Mouse (Mus musculus): ENCODE data around the gene Pak1ip1. TPM values are rescaled to one million over a fixed set of nuclear protein-coding genes. Genes with fewer than 3 reads are reported as not detected.

Gene Pak1ip1
- polyA plus RNA-seq, 1 experiment from 2014 or later, result 45.8 TPM

DNA sequence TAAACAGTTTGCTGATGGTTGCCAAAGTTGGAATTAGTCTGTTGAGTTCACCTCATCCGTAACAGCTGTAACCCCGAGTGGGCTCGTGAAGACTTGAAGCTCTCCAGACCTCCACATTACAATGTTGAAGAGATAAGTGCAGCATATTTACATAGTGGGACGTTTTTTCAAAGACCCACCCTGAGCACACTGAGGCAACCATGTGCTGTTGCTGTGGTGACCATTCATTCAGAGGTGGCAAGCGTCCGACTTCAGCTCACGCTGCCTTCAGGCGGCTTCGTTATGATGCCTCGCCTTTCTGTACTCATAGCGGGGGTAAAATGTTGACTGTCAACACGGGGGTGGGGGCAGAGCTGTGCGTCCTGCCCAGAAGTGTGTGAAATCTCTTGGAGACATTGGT lies 21.3 kb downstream of the Pak1ip1 start:
- TF ChIP-seq EP300 (IDR thresholded peaks at IDR 0.05; ENCODE audit: low read depth), result no peak
- TF ChIP-seq CTCF (IDR thresholded peaks at IDR 0.05; ENCODE audit: low read depth), result no peak
- 89% methylated on average over 13 of the region's 13 CpGs for WGBS (ENCODE audit: insufficient replicate concordance)
- Histone ChIP-seq H3K4me2 (ENCODE audit: low read depth, low read length) (no peak overlapping the region), H3K9me3 (ENCODE audit: low read length) (no peaks in the 10 kb centered on the region), H3K4me1 (ENCODE audit: insufficient read depth) (peaks cover 27% of the 10 kb centered on the region), H3K27me3 (ENCODE audit: insufficient read depth, low read length) (no peaks in the 10 kb centered on the region), H3K9ac (replicated peaks) (no peak overlapping the region), H3K4me3 (ENCODE audit: low read depth, low read length) (no peak overlapping the region), H3K36me3 (replicated peaks; ENCODE audit: insufficient read depth, low read length) (peaks cover 53% of the 10 kb centered on the region), H3K27ac (ENCODE audit: low read depth) (no peak overlapping the region)
- DNase-seq, result no peak
- no peak for ATAC-seq

DNA sequence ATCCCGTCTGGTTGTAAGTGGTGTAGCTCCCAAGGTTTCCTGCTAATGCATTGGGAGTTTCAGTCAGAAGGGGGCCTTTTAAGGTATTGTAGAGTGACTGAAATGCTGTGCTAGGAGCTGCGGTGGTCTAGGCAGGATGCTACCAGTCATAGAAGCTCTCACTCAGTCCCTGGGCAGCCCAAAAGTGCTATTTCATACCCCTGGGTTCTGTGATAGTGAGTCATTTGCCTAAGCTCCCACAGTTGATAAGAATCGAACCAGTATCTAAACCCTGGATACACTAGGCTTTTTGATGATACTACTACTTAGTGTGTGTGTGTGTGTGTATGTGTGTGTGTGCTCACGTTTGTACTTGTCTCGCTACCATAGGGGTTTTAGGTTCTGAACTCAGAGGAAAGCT lies 29.3 kb downstream of the Pak1ip1 start:
- no peaks in the 10 kb centered on the region for H3K36me3 ChIP-seq (replicated peaks; ENCODE audit: insufficient read depth, low read length)

GRCm38 (mm10) chr13:41042511-41042910 lies 41.7 kb downstream of the Pak1ip1 start:
- no peaks in the 10 kb centered on the region for H3K36me3 ChIP-seq (replicated peaks; ENCODE audit: insufficient read depth, low read length)
- H3K9ac ChIP-seq (replicated peaks), result no peak overlapping the region
- H3K27ac ChIP-seq (ENCODE audit: low read depth), result no peak overlapping the region
- no peak overlapping the region for H3K4me3 ChIP-seq (ENCODE audit: low read depth, low read length)
- WGBS (ENCODE audit: insufficient replicate concordance), result 65% methylated on average over 4 of the region's 4 CpGs
- DNase-seq (no peak), ATAC-seq (no peak)
- H3K4me2 ChIP-seq (ENCODE audit: low read depth, low read length), result no peak overlapping the region
- 0 out of 2 replicates have a peak, but pooled peaks cover 2% of the 10 kb centered on the region for H3K27me3 ChIP-seq (ENCODE audit: insufficient read depth, low read length)
- H3K4me1 ChIP-seq (ENCODE audit: insufficient read depth), result no peaks in the 10 kb centered on the region
- H3K9me3 ChIP-seq (ENCODE audit: low read length), result no peaks in the 10 kb centered on the region
- TF ChIP-seq CTCF (IDR thresholded peaks at IDR 0.05; ENCODE audit: low read depth) (no peak), EP300 (IDR thresholded peaks at IDR 0.05; ENCODE audit: low read depth) (no peak)

More for the DNA sequence above, 29.3 kb downstream of the Pak1ip1 start:
- Histone ChIP-seq H3K27me3 (ENCODE audit: insufficient read depth, low read length) (no peaks in the 10 kb centered on the region), H3K27ac (ENCODE audit: low read depth) (no peak overlapping the region), H3K9ac (replicated peaks) (no peak overlapping the region), H3K4me1 (ENCODE audit: insufficient read depth) (peaks cover 8% of the 10 kb centered on the region; the same call in 1 of the 2 replicates), H3K9me3 (ENCODE audit: low read length) (no peaks in the 10 kb centered on the region), H3K4me2 (ENCODE audit: low read depth, low read length) (no peak overlapping the region), H3K4me3 (ENCODE audit: low read depth, low read length) (no peak overlapping the region)
- WGBS (ENCODE audit: insufficient replicate concordance), result 55% methylated on average over 5 of the region's 5 CpGs
- TF ChIP-seq EP300 (IDR thresholded peaks at IDR 0.05; ENCODE audit: low read depth), result no peak; the same call in 1 of the 2 replicates
- no peak for TF ChIP-seq CTCF (IDR thresholded peaks at IDR 0.05; ENCODE audit: low read depth)
- DNase-seq (no peak), ATAC-seq (peak; percentile 27; the same call in 1 of the 2 replicates)

DNA sequence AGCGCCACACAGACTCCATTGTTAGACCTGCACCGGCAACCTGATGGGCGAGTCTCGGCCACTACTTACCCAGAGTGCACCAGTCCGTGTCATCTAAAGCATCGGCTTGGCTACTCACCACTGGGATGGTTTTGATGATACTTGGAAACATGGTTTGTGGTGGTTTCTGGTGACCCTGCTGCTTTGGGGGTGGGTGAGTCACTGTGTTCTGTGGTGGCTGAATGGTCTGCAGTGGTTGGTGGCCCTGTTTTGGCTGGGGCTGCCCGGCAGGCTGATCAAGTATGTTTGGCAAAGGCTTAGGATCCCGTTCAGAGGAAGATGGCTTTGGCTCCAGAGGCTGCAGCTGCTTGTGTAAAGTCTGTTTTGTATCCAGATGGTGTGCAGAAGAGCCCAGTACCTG lies 45.1 kb downstream of the Pak1ip1 start:
- 86% methylated on average over 8 of the region's 8 CpGs for WGBS (ENCODE audit: insufficient replicate concordance)
- H3K4me2 ChIP-seq (ENCODE audit: low read depth, low read length), result no peak overlapping the region
- H3K9ac ChIP-seq (replicated peaks), result no peak overlapping the region
- H3K27me3 ChIP-seq (ENCODE audit: insufficient read depth, low read length), result 0 out of 2 replicates have a peak, but pooled peaks cover 2% of the 10 kb centered on the region
- DNase-seq (no peak), ATAC-seq (no peak)
- H3K4me1 ChIP-seq (ENCODE audit: insufficient read depth), result no peaks in the 10 kb centered on the region
- no peak for TF ChIP-seq CTCF (IDR thresholded peaks at IDR 0.05; ENCODE audit: low read depth)
- no peak overlapping the region for H3K4me3 ChIP-seq (ENCODE audit: low read depth, low read length)
- no peaks in the 10 kb centered on the region for H3K36me3 ChIP-seq (replicated peaks; ENCODE audit: insufficient read depth, low read length)
- H3K27ac ChIP-seq (ENCODE audit: low read depth), result no peak overlapping the region
- H3K9me3 ChIP-seq (ENCODE audit: low read length), result no peaks in the 10 kb centered on the region

DNA sequence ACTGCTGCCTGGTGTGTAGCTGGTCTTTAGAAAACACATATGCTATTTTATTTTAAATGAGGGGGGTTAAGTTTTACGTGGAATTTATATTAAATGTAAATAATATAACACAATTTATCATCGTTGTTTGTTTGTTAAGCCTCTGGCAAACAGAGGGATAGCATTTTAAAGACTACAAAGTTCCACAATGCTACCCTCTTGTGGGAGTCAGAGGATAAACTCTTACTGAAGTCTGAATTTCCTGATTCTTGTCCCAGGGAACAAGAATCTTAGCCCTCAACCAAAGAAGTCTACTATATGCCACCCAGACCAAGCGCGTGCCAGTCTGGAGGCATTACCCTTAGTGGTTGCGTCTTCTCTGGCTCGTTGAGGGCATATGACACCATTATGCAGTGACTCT lies 46.5 kb downstream of the Pak1ip1 start:
- DNase-seq (no peak), ATAC-seq (no peak)
- Histone ChIP-seq H3K27me3 (ENCODE audit: insufficient read depth, low read length) (0 out of 2 replicates have a peak, but pooled peaks cover 2% of the 10 kb centered on the region), H3K9ac (replicated peaks) (no peak overlapping the region), H3K36me3 (replicated peaks; ENCODE audit: insufficient read depth, low read length) (no peaks in the 10 kb centered on the region), H3K4me1 (ENCODE audit: insufficient read depth) (no peaks in the 10 kb centered on the region), H3K4me3 (ENCODE audit: low read depth, low read length) (no peak overlapping the region), H3K4me2 (ENCODE audit: low read depth, low read length) (no peak overlapping the region), H3K9me3 (ENCODE audit: low read length) (no peaks in the 10 kb centered on the region), H3K27ac (ENCODE audit: low read depth) (no peak overlapping the region)
- WGBS (ENCODE audit: insufficient replicate concordance), result 75% methylated on average over 6 of the region's 6 CpGs
- TF ChIP-seq EP300 (IDR thresholded peaks at IDR 0.05; ENCODE audit: low read depth) (no peak), CTCF (IDR thresholded peaks at IDR 0.05; ENCODE audit: low read depth) (no peak)

DNA sequence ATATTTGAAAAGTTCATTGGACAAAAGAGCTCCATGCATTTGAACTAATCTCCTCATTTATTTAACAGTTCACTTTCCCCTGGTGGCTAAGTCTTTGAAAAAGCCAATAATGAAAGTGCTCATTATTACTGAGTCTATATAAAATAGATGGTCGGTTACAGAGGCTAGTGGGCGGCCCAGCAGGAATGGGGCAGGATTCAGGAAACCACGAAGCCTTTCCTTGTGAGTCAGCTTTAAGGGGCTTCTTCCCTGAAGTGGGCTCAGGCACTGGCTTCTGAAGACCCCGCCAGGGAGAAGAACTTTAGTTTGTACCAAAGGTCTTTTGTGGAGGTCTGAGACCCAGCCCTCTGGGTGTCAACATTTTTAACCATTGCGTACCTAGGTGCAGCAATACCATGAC lies 51.1 kb downstream of the Pak1ip1 start:
- no peak for TF ChIP-seq EP300 (IDR thresholded peaks at IDR 0.05; ENCODE audit: low read depth)
- no peak for TF ChIP-seq CTCF (IDR thresholded peaks at IDR 0.05; ENCODE audit: low read depth)
- ATAC-seq (no peak), DNase-seq (no peak)
- H3K9me3 ChIP-seq (ENCODE audit: low read length), result no peaks in the 10 kb centered on the region
- no peaks in the 10 kb centered on the region for H3K4me1 ChIP-seq (ENCODE audit: insufficient read depth)
- 57% methylated on average over 5 of the region's 5 CpGs for WGBS (ENCODE audit: insufficient replicate concordance)
- H3K27me3 ChIP-seq (ENCODE audit: insufficient read depth, low read length), result no peaks in the 10 kb centered on the region
- no peaks in the 10 kb centered on the region for H3K36me3 ChIP-seq (replicated peaks; ENCODE audit: insufficient read depth, low read length)
- no peak overlapping the region for H3K4me3 ChIP-seq (ENCODE audit: low read depth, low read length)
- no peak overlapping the region for H3K9ac ChIP-seq (replicated peaks)
- H3K4me2 ChIP-seq (ENCODE audit: low read depth, low read length), result no peak overlapping the region
- H3K27ac ChIP-seq (ENCODE audit: low read depth), result no peak overlapping the region

Other genes starting within 250 kb of the Pak1ip1 start
- gene Gcnt2, start 141.3 kb upstream of the Pak1ip1 start, polyA plus RNA-seq (2015; fragmentation: Nextera tagmentation; extraction: Ambion mirVana), result 2.5 and 3.3 TPM in 2 replicates
- gene Tmem14c, start 15.3 kb downstream of the Pak1ip1 start, polyA plus RNA-seq (2015; fragmentation: Nextera tagmentation; extraction: Ambion mirVana), result 383 and 408 TPM in 2 replicates
- 0.04 and 0.08 TPM in 2 replicates for gene Mak, start 78.7 kb downstream of the Pak1ip1 start, polyA plus RNA-seq (2015; fragmentation: Nextera tagmentation; extraction: Ambion mirVana)
- gene Gcm2, start 110.0 kb downstream of the Pak1ip1 start, polyA plus RNA-seq (2015; fragmentation: Nextera tagmentation; extraction: Ambion mirVana), result not detected in 2 replicates
- gene Sycp2l, start 113.3 kb downstream of the Pak1ip1 start, polyA plus RNA-seq (2015; fragmentation: Nextera tagmentation; extraction: Ambion mirVana), result not detected in 2 replicates
- 304 and 314 TPM in 2 replicates for gene Elovl2, start 219.4 kb downstream of the Pak1ip1 start, polyA plus RNA-seq (2015; fragmentation: Nextera tagmentation; extraction: Ambion mirVana)
- 3.8 and 3.9 TPM in 2 replicates for gene Smim13, start 248.8 kb downstream of the Pak1ip1 start, polyA plus RNA-seq (2015; fragmentation: Nextera tagmentation; extraction: Ambion mirVana)